Mouse (Mus musculus) MEL (cell line): Measurements from ENCODE around the gene Apmap. TPM values are rescaled to one million over a fixed set of nuclear protein-coding genes. Genes with fewer than 3 reads are reported as not detected.

Source experiments
- DNase-seq: peaks from one replicate; pipeline ENCODE4 v3.0.0; 2011; ENCODE audit warnings: low read depth, low spot score
- H3K27ac ChIP-seq: 2 replicates; pipeline ENCODE4 v1.5.1; 2012; ENCODE audit warnings: low read depth, mild to moderate bottlenecking, control low read depth, low read length, moderate library complexity; ENCODE audit not compliant: control insufficient read depth
- H3K27me3 ChIP-seq, 2 experiments: fragments of 150-350 bp in 1 of 2; sonication (generic) in 1 of 2; 2 replicates each; pipeline ENCODE4 v1.6.1; 2012; ENCODE audit warnings: low read length in 2 of 2, mild to moderate bottlenecking in 2 of 2, improper control_type of control experiment in 1 of 2, moderate library complexity in 1 of 2; ENCODE audit not compliant: insufficient read depth in 2 of 2, control insufficient read depth in 1 of 2
- H3K36me3 ChIP-seq, 2 experiments: 2 replicates each; pipeline ENCODE4 v1.6.1; 2012 to 2014; ENCODE audit warnings: low read length in 2 of 2, improper control_type of control experiment in 1 of 2, inconsistent platforms in 1 of 2, mild to moderate bottlenecking in 1 of 2; ENCODE audit not compliant: insufficient read depth in 2 of 2, control insufficient read depth in 1 of 2
- H3K4me1 ChIP-seq, 2 experiments: fragments of 150-350 bp in 1 of 2; sonication (generic) in 1 of 2; 2 replicates each; pipeline ENCODE4 v1.6.1; 2012; ENCODE audit warnings: low read length in 2 of 2, improper control_type of control experiment in 1 of 2, mild to moderate bottlenecking in 1 of 2; ENCODE audit not compliant: insufficient read depth in 2 of 2, control insufficient read depth in 1 of 2
- H3K4me3 ChIP-seq, 2 experiments: fragments of 150-350 bp in 1 of 2; sonication (generic) in 1 of 2; 2 replicates each; pipeline ENCODE4 v1.5.1; 2012; ENCODE audit warnings: low read depth in 2 of 2, low read length in 2 of 2, mild to moderate bottlenecking in 2 of 2, moderate library complexity in 2 of 2, control low read depth in 1 of 2, improper control_type of control experiment in 1 of 2; ENCODE audit not compliant: control insufficient read depth in 1 of 2, insufficient read depth in 1 of 2
- H3K79me2 ChIP-seq: 2 replicates; pipeline ENCODE4 v1.6.1; 2012; ENCODE audit warnings: mild to moderate bottlenecking, low read length, moderate library complexity; ENCODE audit not compliant: control insufficient read depth, poor library complexity, insufficient read depth
- H3K9ac ChIP-seq: 2 replicates; pipeline ENCODE4 v1.6.1; 2012; ENCODE audit warnings: low read depth, mild to moderate bottlenecking, control low read depth, low read length, moderate library complexity; ENCODE audit not compliant: control insufficient read depth, poor library complexity, severe bottlenecking
- H3K9me3 ChIP-seq: fragments of 150-350 bp; sonication (generic); replicated peaks from 2 replicates; pipeline ENCODE4 v1.6.1; 2012; ENCODE audit warnings: mild to moderate bottlenecking, low read length, improper control_type of control experiment, moderate library complexity; ENCODE audit not compliant: insufficient read depth
- CHD1 ChIP-seq: IDR thresholded peaks from 2 replicates; pipeline ENCODE4 v1.6.1; 2012; ENCODE audit warnings: low read depth, mild to moderate bottlenecking, inconsistent platforms, low read length, improper control_type of control experiment
- EP300 ChIP-seq, 2 experiments: IDR thresholded peaks; 2 replicates each; pipeline ENCODE4 v1.6.1; 2011; ENCODE audit warnings: improper control_type of control experiment in 2 of 2, low read length in 2 of 2, low read depth in 1 of 2, mild to moderate bottlenecking in 1 of 2
- ETS1 ChIP-seq: IDR thresholded peaks from 2 replicates; pipeline ENCODE4 v1.6.1; 2012; ENCODE audit warnings: low read depth, mild to moderate bottlenecking, inconsistent platforms, low read length, improper control_type of control experiment, moderate library complexity
- KAT2A ChIP-seq: conservative IDR thresholded peaks from 2 replicates; pipeline ENCODE4 v1.6.1; 2012; ENCODE audit warnings: low read depth, low read length, improper control_type of control experiment, inconsistent platforms
- MAFK ChIP-seq: IDR thresholded peaks from 2 replicates; pipeline ENCODE4 v1.6.1; 2011; ENCODE audit warnings: low read depth, mild to moderate bottlenecking, low read length, improper control_type of control experiment, borderline replicate concordance
- MAZ ChIP-seq: IDR thresholded peaks from 2 replicates; pipeline ENCODE4 v1.6.1; 2012; ENCODE audit warnings: low read depth, mild to moderate bottlenecking, inconsistent platforms, low read length, improper control_type of control experiment
- MEF2A ChIP-seq: IDR thresholded peaks from 2 replicates; pipeline ENCODE4 v1.6.1; 2014; ENCODE audit warnings: low read depth, mild to moderate bottlenecking, inconsistent platforms, low read length, improper control_type of control experiment; ENCODE audit not compliant: poor library complexity, insufficient replicate concordance, severe bottlenecking; ENCODE audit errors: extremely low read depth
- MYC ChIP-seq: IDR thresholded peaks from 2 replicates; pipeline ENCODE4 v1.6.1; 2011; ENCODE audit warnings: low read depth, mild to moderate bottlenecking, low read length, improper control_type of control experiment, moderate library complexity
- POLR2A ChIP-seq, 2 experiments: IDR thresholded peaks; 2 replicates each; pipeline ENCODE4 v1.6.1; 2011 to 2012; ENCODE audit warnings: low read length in 2 of 2, mild to moderate bottlenecking in 2 of 2, control low read depth in 1 of 2, improper control_type of control experiment in 1 of 2, low read depth in 1 of 2, moderate library complexity in 1 of 2; ENCODE audit not compliant: control insufficient read depth in 1 of 2, insufficient read depth in 1 of 2, poor library complexity in 1 of 2
- POLR2AphosphoS2 ChIP-seq: IDR thresholded peaks from 2 replicates; pipeline ENCODE4 v1.6.1; 2011; ENCODE audit warnings: low read length, improper control_type of control experiment
- RCOR1 ChIP-seq: IDR thresholded peaks from 2 replicates; pipeline ENCODE4 v1.6.1; 2012; ENCODE audit warnings: low read depth, mild to moderate bottlenecking, inconsistent platforms, low read length, improper control_type of control experiment
- SIN3A ChIP-seq: IDR thresholded peaks from 2 replicates; pipeline ENCODE4 v1.6.1; 2012; ENCODE audit warnings: low read length, improper control_type of control experiment, inconsistent platforms
- SMC3 ChIP-seq: IDR thresholded peaks from 2 replicates; pipeline ENCODE4 v1.6.1; 2011; ENCODE audit warnings: low read depth, low read length, improper control_type of control experiment
- TAL1 ChIP-seq: IDR thresholded peaks from 2 replicates; pipeline ENCODE4 v1.6.1; 2012; ENCODE audit warnings: mild to moderate bottlenecking, inconsistent platforms, low read length, moderate library complexity, mixed read lengths
- UBTF ChIP-seq: IDR thresholded peaks from 2 replicates; pipeline ENCODE4 v1.6.1; 2012; ENCODE audit warnings: low read depth, mild to moderate bottlenecking, inconsistent platforms, low read length, improper control_type of control experiment, moderate library complexity, borderline replicate concordance; ENCODE audit not compliant: insufficient read depth
- USF2 ChIP-seq, 2 experiments: IDR thresholded peaks; 2 replicates each; pipeline ENCODE4 v1.6.1; 2011 to 2012; ENCODE audit warnings: improper control_type of control experiment in 2 of 2, low read length in 2 of 2, borderline replicate concordance in 1 of 2, inconsistent platforms in 1 of 2, low read depth in 1 of 2, mild to moderate bottlenecking in 1 of 2; ENCODE audit not compliant: insufficient read depth in 1 of 2
- ZMIZ1 ChIP-seq: IDR thresholded peaks from 2 replicates; pipeline ENCODE4 v1.6.1; 2012; ENCODE audit warnings: low read depth, mild to moderate bottlenecking, inconsistent platforms, low read length, improper control_type of control experiment, moderate library complexity
- polyA plus RNA-seq, 2 experiments: library from polyadenylated mRNA; stranded (reverse) in 1 of 2; unstranded in 1 of 2; fragments of >175 nt in 1 of 2; fragments of >200 nt in 1 of 2; gene quantifications; 2 replicates each; pipeline versions ENCODE4 v1.2.1 to v1.2.4; 2012; ENCODE audit warnings: low replicate concordance in 2 of 2, low read depth in 1 of 2; ENCODE audit not compliant: insufficient read length in 2 of 2, insufficient read depth in 1 of 2, missing spikeins in 1 of 2
- total RNA-seq: library from RNA; depleted of rRNA; stranded (reverse); fragments of 300-350 nt; gene quantifications from 2 replicates; pipeline ENCODE4 v1.2.3, GENCODE M21; 2012

The Apmap gene
- total and polyA plus RNA-seq, 3 experiments: 26.4 to 29.4 TPM; not detected in 1

GRCm38 (mm10) chr2:150648300-150648895, 40.0 kb upstream of the Apmap start:
- H3K4me1 ChIP-seq: no peaks in the 10 kb centered on the region

GRCm38 (mm10) chr2:150647681-150648299, 39.4 kb upstream of the Apmap start:
- no peaks in the 10 kb centered on the region for H3K79me2 ChIP-seq
- no peak overlapping the region for H3K9ac ChIP-seq
- no peak overlapping the region for H3K27ac ChIP-seq
- H3K9me3 ChIP-seq: no peaks in the 10 kb centered on the region
- no peaks in the 10 kb centered on the region for H3K4me1 ChIP-seq
- no peak for TF ChIP-seq CHD1
- no peak for TF ChIP-seq USF2 (IDR thresholded peaks at IDR 0.05; ENCODE audit: borderline replicate concordance in 1 of 2, insufficient read depth in 1 of 2, low read depth in 1 of 2, low read length in 2 of 2)
- TF ChIP-seq POLR2A (IDR thresholded peaks at IDR 0.05; ENCODE audit: control insufficient read depth in 1 of 2, insufficient read depth in 1 of 2, low read depth in 1 of 2, low read length in 2 of 2, poor library complexity in 1 of 2): no peak
- no peak for DNase-seq
- H3K27me3 ChIP-seq: no peaks in the 10 kb centered on the region
- no peaks in the 10 kb centered on the region for H3K36me3 ChIP-seq
- H3K4me3 ChIP-seq: no peak overlapping the region

More at GRCm38 (mm10) chr2:150648300-150648895, 40.0 kb upstream of the Apmap start:
- Histone ChIP-seq H3K4me3 (no peak overlapping the region), H3K27ac (no peak overlapping the region), H3K9me3 (no peaks in the 10 kb centered on the region), H3K36me3 (no peaks in the 10 kb centered on the region), H3K79me2 (no peaks in the 10 kb centered on the region), H3K27me3 (no peaks in the 10 kb centered on the region), H3K9ac (no peak overlapping the region)
- TF ChIP-seq RCOR1: no peak
- no peak for TF ChIP-seq ZMIZ1
- no peak for TF ChIP-seq CHD1
- no peak for TF ChIP-seq SMC3
- no peak for TF ChIP-seq POLR2AphosphoS2
- TF ChIP-seq UBTF: no peak
- TF ChIP-seq MYC: no peak
- no peak for TF ChIP-seq MAFK
- no peak for TF ChIP-seq MAZ
- no peak for TF ChIP-seq ETS1
- no peak for TF ChIP-seq MEF2A
- no peak for TF ChIP-seq TAL1
- no peak for TF ChIP-seq SIN3A
- TF ChIP-seq EP300 (IDR thresholded peaks at IDR 0.05; ENCODE audit: low read depth in 1 of 2, low read length in 2 of 2): no peak
- TF ChIP-seq KAT2A: no peak
- no peak for DNase-seq
